Mouse (Mus musculus) embryonic facial prominence, embryonic 15.5 days (tissue): ENCODE measurements around the gene Med13l. TPM values are rescaled to one million over a fixed set of nuclear protein-coding genes. Genes with fewer than 3 reads are reported as not detected.
"Not testable (repeated sequence)": the region's sequence is repeated elsewhere in the genome, so short reads cannot be mapped to it uniquely, and the experiment has no call there.

ENCODE experiments used
- ATAC-seq: fragments of 200-750 bp; cut with Nextera tagmentation; 2 replicates; pipeline ENCODE4 v1.8.0; 2017; ENCODE audit warnings: low read depth, moderate TSS enrichment; ENCODE audit not compliant: insufficient number of reproducible peaks, low FRiP score, low TSS enrichment
- H3K27ac ChIP-seq: fragments of 300-500 bp; sonication (generic); replicated peaks from 2 replicates; pipeline ENCODE4 v1.5.1; 2015; ENCODE audit warnings: mild to moderate bottlenecking, inconsistent platforms
- H3K27me3 ChIP-seq: fragments of 300-500 bp; sonication (generic); 2 replicates; pipeline ENCODE4 v1.6.1; 2015; ENCODE audit warnings: inconsistent platforms
- H3K36me3 ChIP-seq: fragments of 300-500 bp; sonication (generic); 2 replicates; pipeline ENCODE4 v1.6.1; 2015; ENCODE audit warnings: mild to moderate bottlenecking, inconsistent platforms
- H3K4me1 ChIP-seq: fragments of 300-500 bp; sonication (generic); 2 replicates; pipeline ENCODE4 v1.6.1; 2015; ENCODE audit warnings: inconsistent platforms
- H3K4me2 ChIP-seq: fragments of 300-500 bp; sonication (generic); replicated peaks from 2 replicates; pipeline ENCODE4 v1.6.1; 2015; ENCODE audit warnings: mild to moderate bottlenecking, inconsistent platforms
- H3K4me3 ChIP-seq: fragments of 300-500 bp; sonication (generic); replicated peaks from 2 replicates; pipeline ENCODE4 v1.5.1; 2015; ENCODE audit warnings: mild to moderate bottlenecking, inconsistent platforms
- H3K9ac ChIP-seq: fragments of 300-500 bp; sonication (generic); 2 replicates; pipeline ENCODE4 v1.6.1; 2015; ENCODE audit warnings: inconsistent platforms
- H3K9me3 ChIP-seq: fragments of 300-500 bp; sonication (generic); replicated peaks from 2 replicates; pipeline ENCODE4 v1.6.1; 2016; ENCODE audit warnings: inconsistent platforms
- WGBS: fragments of 180-500 bp; shearing (Covaris S2); methylation state at CpG from one replicate; pipeline ENCODE4 v1.1.7; 2015; 5-methylcytosine and 5-hydroxymethylcytosine counted together
- polyA plus RNA-seq: library from polyadenylated mRNA; unstranded; fragments of >200 nt; fragmentation: Nextera tagmentation; extraction: Ambion mirVana; gene quantifications from 2 replicates; pipeline ENCODE4 v1.2.1, GENCODE M21; 2015

Gene Med13l
- polyA plus RNA-seq, 1 experiment from 2014 or later: 14.8 TPM

DNA sequence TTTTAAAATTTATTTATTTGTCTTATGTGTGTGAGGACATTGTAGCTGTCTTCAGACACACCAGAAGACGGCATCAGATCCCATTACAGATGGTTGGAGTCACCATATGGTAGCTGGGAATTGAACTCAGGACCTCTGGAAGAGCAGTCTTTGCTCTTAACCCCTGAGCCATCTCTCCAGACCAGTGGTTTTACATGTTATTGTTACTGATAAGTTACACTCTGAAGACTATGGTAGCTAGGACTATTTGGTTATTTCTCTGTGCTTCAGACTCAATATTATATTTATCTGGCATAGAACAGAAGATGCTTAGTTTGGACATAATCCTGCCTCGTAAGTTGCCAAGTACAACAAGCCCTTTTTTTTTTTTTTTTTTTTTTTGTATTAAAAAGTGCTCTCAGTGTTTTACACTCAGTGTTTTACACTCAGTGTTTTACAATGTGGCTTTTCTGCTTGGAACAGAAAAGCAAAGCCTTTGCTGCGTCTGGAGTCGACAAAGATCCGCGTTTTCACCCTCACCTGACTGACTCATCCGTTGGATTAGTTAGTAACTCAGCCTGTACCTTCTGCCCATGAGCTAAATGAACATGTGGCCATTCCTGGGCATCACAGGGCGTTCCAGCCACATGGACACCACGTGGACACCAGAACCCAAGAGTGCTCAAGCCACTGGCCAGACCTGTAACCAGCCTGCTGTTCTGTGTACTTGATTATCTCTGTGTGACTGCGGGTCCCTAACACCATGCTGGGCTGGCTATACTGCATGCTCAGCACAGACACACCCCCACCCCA is 88.9 kb downstream of the Med13l start:
- Histone ChIP-seq H3K36me3 (no peaks in the 10 kb centered on the region), H3K4me3 (no peak overlapping the region), H3K4me2 (no peak overlapping the region), H3K27ac (no peak overlapping the region), H3K4me1 (peaks cover 42% of the 10 kb centered on the region), H3K9me3 (no peaks in the 10 kb centered on the region), H3K27me3 (no peaks in the 10 kb centered on the region), H3K9ac (no peak overlapping the region)
- WGBS: 71% methylated on average over 10 of the region's 10 CpGs
- ATAC-seq: no peak

DNA sequence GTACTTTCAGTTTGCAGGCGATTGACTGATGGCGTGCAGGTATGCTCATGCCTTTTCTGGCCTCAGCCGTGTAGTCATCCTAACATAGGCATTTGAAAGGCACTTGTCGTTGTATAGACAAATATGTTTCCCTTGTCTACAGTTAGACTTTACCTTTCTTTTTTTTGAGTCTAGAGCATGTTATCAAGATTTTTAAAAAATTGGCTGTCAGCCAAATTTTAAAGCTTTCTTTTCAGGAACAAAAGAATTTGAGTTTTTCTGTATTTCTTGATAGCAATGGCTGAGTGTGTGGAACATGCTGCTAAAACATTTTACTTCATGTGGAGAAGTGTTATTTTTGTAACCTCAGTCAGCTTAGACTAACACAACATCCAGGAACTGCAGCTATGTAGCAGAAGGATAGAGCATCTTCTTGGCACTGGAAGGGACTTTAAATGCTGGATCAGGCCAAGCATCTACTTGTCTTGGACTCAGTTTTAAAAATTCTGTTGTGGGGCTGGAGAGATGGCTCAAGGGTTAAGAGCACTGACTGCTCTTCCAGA is 89.6 kb downstream of the Med13l start:
- WGBS: 67% methylated on average over 4 of the region's 4 CpGs
- ATAC-seq: no peak
- H3K4me1 ChIP-seq: peaks cover 46% of the 10 kb centered on the region
- H3K36me3 ChIP-seq: no peaks in the 10 kb centered on the region
- no peak overlapping the region for H3K4me3 ChIP-seq
- H3K4me2 ChIP-seq: no peak overlapping the region
- H3K9me3 ChIP-seq: no peaks in the 10 kb centered on the region
- no peak overlapping the region for H3K27ac ChIP-seq
- H3K9ac ChIP-seq: no peak overlapping the region
- H3K27me3 ChIP-seq: no peaks in the 10 kb centered on the region

DNA sequence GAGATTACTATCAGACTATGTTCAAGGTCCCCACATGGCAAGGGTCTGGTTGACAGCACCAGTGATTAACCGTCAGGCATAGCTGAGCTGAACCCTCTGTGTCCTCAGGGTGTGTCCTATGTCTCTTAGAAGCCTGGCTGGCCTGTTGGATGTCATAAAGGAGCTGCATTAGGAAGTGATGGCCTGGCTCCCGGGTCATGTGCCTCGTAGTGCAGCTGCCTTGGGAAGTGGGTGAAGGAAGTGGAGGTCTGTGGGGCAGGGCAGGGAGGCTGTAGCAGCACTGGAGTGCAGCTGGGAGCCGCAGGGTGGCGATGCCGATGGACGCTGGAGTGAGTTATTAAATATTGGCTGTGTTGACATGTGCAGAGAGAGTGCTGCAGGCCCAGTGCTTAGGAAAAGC is 90.3 kb downstream of the Med13l start:
- Histone ChIP-seq H3K4me2 (no peak overlapping the region), H3K36me3 (no peaks in the 10 kb centered on the region), H3K9ac (no peak overlapping the region), H3K27ac (no peak overlapping the region), H3K4me3 (no peak overlapping the region), H3K9me3 (no peaks in the 10 kb centered on the region), H3K4me1 (peaks cover 50% of the 10 kb centered on the region), H3K27me3 (no peaks in the 10 kb centered on the region)
- WGBS: 69% methylated on average over 7 of the region's 7 CpGs
- ATAC-seq: no peak

DNA sequence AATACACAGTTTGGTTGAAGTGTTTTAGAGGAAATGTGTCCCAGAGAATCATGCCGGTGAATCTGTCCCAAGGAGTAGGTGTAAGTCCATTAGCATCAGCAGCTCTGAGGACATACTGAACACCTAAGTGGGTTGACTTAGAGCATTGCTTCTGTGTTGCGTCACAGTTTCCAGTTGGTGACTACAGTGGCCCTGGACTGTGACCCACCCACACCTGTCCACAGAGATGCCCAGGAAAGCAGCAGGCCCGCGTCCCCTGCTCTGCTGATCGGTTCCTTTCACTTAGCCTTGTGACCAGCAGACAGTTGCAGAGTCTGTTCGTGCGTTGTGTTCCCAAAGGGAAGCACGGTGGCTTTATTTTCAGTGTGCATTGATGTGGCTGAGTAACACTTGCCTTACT is 92.1 kb downstream of the Med13l start:
- no peak overlapping the region for H3K27ac ChIP-seq
- no peak overlapping the region for H3K4me2 ChIP-seq
- H3K27me3 ChIP-seq: no peaks in the 10 kb centered on the region
- no peak overlapping the region for H3K4me3 ChIP-seq
- WGBS: 86% methylated on average over 8 of the region's 8 CpGs
- H3K9ac ChIP-seq: no peak overlapping the region
- H3K9me3 ChIP-seq: no peaks in the 10 kb centered on the region
- H3K36me3 ChIP-seq: no peaks in the 10 kb centered on the region
- peaks cover 54% of the 10 kb centered on the region for H3K4me1 ChIP-seq
- ATAC-seq: no peak

DNA sequence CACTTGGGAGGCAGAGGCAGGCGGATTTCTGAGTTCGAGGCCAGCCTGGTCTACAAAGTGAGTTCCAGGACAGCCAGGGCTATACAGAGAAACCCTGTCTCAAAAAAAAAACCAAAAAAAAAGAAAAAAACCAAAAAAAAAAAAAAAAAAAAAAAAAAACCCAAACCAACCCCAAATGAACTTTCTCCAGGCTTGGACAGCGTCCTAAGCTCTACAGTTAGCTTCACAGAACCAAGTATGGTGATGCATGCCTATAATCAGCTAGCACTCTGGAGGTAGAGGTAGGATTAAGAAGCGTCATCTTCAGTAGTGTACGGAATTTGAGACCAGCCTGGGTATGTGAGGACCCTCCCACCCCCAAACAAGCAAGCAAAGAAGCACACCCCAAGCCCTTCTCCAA is 92.6 kb downstream of the Med13l start:
- H3K36me3 ChIP-seq, ATAC-seq, H3K9ac ChIP-seq, H3K4me3 ChIP-seq, H3K4me2 ChIP-seq, H3K27me3 ChIP-seq, H3K9me3 ChIP-seq, H3K27ac ChIP-seq: not testable (repeated sequence)
- 82% methylated on average over 5 of the region's 5 CpGs for WGBS
- H3K4me1 ChIP-seq: peaks cover 50% of the 10 kb centered on the region

DNA sequence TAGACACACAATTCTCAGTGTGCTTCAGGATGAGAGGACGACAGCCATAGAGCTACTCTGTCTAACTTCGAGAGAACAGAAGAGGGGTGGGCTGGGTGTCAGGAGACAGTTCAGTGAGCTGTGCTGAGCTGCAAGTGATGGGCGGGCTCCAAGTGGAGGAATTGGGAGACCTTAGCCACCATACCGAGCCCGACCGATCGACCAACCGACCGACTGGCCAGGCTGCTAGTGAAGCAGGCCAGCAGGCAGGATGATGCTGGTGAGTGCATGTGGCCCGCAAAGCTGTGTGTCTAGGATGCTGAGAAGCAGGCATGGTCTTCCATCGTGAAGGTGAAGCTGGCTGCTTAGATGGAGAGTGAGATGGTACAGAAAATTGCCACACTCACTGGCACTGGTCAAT is 94.1 kb downstream of the Med13l start:
- Histone ChIP-seq H3K4me3 (no peak overlapping the region), H3K27me3 (no peaks in the 10 kb centered on the region), H3K27ac (0 out of 2 replicates have a peak overlapping the region, but pooled peaks have one; percentile 7), H3K9ac (no peak overlapping the region), H3K9me3 (no peaks in the 10 kb centered on the region), H3K36me3 (no peaks in the 10 kb centered on the region), H3K4me2 (no peak overlapping the region), H3K4me1 (peaks cover 55% of the 10 kb centered on the region)
- ATAC-seq: no peak
- WGBS: 74% methylated on average over 11 of the region's 11 CpGs

DNA sequence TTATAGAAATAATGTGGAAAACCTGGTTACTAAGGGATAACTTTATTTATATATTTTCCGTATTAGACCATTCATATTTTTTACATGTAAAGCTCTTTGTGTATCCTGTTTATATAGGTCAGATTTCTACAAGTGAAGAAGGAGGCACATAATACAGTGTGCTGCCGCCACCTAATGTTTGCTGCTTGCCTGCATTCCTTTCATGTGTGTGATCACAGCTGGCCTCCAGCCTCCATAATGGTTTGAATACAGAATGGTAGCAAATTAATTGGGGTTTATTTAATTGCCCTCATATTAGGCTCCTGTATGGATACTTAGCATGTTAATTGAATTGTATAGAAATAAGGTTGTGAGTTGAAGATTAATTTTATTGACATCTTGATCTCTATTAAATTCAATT is 94.5 kb downstream of the Med13l start:
- Histone ChIP-seq H3K36me3 (no peaks in the 10 kb centered on the region), H3K4me1 (peaks cover 55% of the 10 kb centered on the region), H3K4me3 (no peak overlapping the region), H3K27ac (no peak overlapping the region), H3K4me2 (no peak overlapping the region), H3K9ac (no peak overlapping the region), H3K27me3 (no peaks in the 10 kb centered on the region), H3K9me3 (no peaks in the 10 kb centered on the region)
- WGBS: 37% methylated on average over 2 of the region's 2 CpGs
- ATAC-seq: no peak

DNA sequence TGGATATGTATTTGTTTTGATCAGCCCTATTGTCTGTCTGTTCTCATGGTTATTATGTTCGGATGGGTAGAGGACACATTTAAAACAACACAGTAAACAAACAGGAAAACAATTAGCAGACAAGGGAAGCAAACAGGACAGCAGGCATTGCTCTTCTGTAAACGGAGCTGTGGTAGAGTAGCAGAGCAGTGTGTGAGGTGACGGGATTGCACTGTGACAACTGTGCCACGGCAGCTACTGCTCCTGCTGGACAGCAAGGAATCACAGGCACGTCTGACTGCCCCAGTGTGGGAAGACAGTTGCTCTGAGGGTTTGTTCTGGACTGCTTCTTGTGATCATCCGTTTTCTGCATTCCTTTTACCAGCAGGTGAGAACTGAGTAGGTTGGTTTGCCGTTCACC is 94.9 kb downstream of the Med13l start:
- no peaks in the 10 kb centered on the region for H3K9me3 ChIP-seq
- 0 out of 2 replicates have a peak overlapping the region, but pooled peaks have one; percentile 11 for H3K27ac ChIP-seq
- H3K4me1 ChIP-seq: peaks cover 52% of the 10 kb centered on the region
- 61% methylated on average over 7 of the region's 7 CpGs for WGBS
- no peaks in the 10 kb centered on the region for H3K36me3 ChIP-seq
- H3K4me2 ChIP-seq: no peak overlapping the region
- ATAC-seq: no peak
- no peak overlapping the region for H3K4me3 ChIP-seq
- no peak overlapping the region for H3K9ac ChIP-seq
- H3K27me3 ChIP-seq: no peaks in the 10 kb centered on the region

DNA sequence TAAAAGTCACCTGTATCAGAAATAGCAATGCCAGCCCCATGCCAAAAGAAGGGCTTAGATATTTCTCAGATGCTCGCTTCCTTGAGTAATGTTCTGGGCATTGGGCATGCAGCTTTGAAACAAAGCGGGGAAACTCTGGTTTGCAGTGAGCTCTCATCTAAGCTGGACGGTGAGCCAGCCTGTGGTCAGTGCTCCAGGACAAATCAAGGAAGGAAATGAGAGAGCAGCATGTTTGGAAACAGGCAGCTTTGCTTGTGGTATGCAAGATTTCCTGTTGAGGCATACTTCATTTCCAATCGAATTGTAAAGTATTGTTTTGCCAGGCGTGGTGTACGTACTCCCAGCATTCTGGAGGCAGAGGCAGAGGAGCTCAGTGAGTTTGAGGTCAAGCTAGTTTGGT is 95.5 kb downstream of the Med13l start:
- H3K27ac ChIP-seq: 0 out of 2 replicates have a peak overlapping the region, but pooled peaks have one; percentile 11
- H3K36me3 ChIP-seq: no peaks in the 10 kb centered on the region
- WGBS: 67% methylated on average over 6 of the region's 6 CpGs
- H3K4me3 ChIP-seq: no peak overlapping the region
- ATAC-seq: no peak
- no peaks in the 10 kb centered on the region for H3K9me3 ChIP-seq
- H3K4me1 ChIP-seq: peaks cover 46% of the 10 kb centered on the region
- no peak overlapping the region for H3K4me2 ChIP-seq
- no peak overlapping the region for H3K9ac ChIP-seq
- H3K27me3 ChIP-seq: no peaks in the 10 kb centered on the region

DNA sequence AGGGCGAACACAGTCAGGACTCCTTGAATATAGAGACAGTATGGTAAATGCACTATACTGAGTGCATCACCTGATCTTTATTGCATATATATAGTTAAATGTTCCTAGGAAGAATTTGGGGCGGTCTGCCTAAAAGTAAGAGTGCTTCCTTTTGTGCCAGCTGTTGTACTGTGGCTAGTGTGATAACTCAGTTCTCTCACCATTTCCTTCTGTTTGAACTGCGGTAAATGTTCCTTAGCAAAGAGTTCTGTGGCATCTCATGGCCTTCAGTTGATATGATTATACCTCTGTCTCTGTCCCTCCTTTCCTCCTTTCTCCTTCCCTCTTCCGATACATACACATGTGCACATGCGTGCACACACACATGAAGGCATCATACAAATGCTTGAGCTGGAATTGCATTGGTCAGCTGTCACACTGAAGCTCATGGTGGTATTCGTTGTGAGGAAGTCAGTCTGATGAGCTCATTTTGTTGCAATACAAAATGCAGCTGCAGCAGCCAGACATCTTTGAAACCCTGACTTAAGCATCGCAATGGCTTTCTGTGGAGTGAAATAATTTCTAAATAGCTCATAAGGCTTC is 97.9 kb downstream of the Med13l start:
- H3K27ac ChIP-seq: no peak overlapping the region
- no peak overlapping the region for H3K4me2 ChIP-seq
- no peak for ATAC-seq
- no peak overlapping the region for H3K9ac ChIP-seq
- H3K27me3 ChIP-seq: no peaks in the 10 kb centered on the region
- H3K4me1 ChIP-seq: peaks cover 29% of the 10 kb centered on the region; the same call in 1 of the 2 replicates
- no peak overlapping the region for H3K4me3 ChIP-seq
- H3K36me3 ChIP-seq: no peaks in the 10 kb centered on the region
- H3K9me3 ChIP-seq: no peaks in the 10 kb centered on the region
- 84% methylated on average over 7 of the region's 7 CpGs for WGBS

DNA sequence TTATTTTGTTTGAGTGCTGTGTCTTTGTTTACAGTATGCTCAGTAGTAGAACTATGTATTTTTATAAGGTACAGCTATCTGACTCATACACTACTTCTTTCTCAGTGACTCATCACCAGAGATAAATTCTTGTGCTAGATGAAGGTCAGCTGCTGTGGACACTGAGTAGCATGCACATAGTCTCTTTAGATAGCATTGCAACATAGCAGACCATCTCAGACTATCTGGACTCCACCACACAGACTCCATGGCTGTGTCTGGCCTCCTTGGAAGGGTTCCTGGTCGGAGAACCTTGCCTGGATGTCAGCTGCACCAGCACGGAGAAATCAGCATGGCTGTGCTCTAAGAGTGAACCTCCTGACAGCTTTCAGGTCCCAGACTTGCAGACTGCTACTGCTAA is 99.2 kb downstream of the Med13l start:
- Histone ChIP-seq H3K27me3 (no peaks in the 10 kb centered on the region), H3K4me1 (peaks cover 31% of the 10 kb centered on the region; the same call in 1 of the 2 replicates), H3K4me3 (no peak overlapping the region), H3K36me3 (no peaks in the 10 kb centered on the region), H3K9me3 (no peaks in the 10 kb centered on the region), H3K4me2 (no peak overlapping the region), H3K9ac (no peak overlapping the region), H3K27ac (no peak overlapping the region)
- WGBS: 76% methylated on average over 2 of the region's 2 CpGs
- no peak for ATAC-seq
